Mouse (Mus musculus) WW6 (cell line): ENCODE measurements around the gene Plch1.
A peak's percentile ranks its signal among the peaks of the same experiment; 100 is the strongest.

Experiments
- DNase-seq: peaks from one replicate; pipeline ENCODE4 v3.0.0-alpha.2; 2013; ENCODE audit warnings: low read depth, low spot score

The Plch1 gene

DNA sequence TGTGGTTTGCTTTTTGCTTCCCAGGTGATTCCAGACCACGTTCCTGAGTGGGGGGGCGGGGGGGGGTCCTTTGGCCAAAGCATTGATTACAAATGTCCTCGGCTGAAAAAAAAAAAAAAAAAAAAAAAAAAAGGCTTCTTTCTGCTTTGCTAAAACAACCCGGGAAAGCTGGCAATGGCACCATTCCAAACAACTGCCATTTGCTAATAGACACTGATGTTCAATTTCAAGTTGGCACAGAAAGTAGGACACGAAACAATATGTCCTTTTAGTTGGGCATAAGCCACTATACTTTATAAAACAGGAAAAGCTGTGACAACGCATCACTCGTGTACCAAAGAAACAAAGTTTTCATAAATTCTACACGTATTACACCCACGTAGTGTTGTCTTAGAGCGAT is 36.6 kb downstream of the Plch1 start:
- DNase-seq, result no peak

DNA sequence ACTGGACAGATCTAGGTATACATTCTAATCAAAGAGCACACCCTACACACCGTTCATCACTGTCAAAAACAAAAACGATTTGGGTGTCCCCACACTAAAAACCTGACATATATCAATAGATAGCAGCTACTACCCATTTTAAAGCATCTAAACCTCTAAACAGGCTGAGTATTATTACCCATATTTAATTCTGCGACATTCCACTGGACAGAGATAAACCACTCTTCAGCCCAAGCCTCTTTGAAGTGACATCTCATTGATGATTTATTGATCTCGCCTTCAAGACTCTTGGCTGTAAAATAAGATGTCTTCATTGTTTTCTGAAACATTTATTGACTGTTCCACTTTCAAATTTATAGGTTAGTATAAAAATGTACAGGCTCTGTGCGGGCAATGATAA is 46.4 kb downstream of the Plch1 start:
- no peak for DNase-seq

DNA sequence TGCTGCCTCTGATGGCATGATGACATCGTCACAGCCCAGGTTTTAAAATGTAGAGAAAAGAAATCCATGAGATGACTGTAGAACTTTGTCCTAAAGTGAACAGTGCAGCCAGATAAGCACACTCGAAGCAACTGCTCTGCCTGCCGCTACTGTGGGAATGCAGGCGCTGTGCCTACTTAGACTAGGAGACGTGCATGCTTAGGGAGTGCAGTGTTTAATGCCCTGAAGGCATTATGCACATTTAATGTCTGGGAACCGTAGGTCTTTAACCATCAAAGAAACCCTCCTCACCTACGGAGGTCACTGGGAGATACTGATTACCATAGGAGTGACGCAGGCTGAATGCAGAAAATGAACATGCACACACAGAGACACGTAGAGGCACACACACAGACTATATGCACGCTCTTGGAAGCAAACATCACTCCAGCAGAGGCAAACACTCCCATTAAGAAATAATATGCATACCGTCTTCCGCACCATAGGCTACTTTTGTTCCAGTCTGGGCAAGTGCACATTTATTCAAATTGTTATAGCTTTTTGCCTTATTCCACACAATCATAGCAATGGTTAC is 48.1 kb downstream of the Plch1 start:
- no peak for DNase-seq

DNA sequence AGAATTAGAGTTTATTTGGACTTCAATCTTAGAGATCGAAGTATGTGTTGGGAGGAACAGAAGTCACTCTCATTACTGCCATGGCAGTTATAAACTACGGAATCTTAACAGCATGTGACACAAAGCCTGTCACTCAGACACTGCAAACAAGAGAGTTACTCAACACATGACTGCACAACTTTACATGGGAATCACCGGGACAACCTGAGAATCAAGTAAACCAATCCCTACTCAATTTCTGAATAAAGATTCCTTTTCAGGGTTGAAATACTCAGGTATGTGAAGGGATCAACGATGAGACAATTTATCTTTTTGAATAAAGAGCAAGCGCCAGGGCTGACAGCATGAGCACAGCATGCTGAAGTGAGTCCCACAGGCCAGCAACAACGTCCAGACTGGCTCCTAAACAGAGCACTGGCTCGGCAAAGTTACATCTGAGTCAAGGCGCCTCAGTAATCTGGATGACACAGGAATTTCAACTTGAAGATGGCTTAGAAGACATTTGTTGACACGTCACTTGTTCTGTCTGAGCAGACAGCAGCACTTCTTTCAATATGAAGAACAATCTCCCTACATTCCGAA is 49.4 kb downstream of the Plch1 start:
- no peak for DNase-seq

- no peak for DNase-seq
Observed at GRCm38 (mm10) chr3:63844141-63844540, 55.1 kb downstream of the Plch1 start.

- peak; percentile 38 for DNase-seq
Observed at GRCm38 (mm10) chr3:63842436-63842835, 56.8 kb downstream of the Plch1 start.

DNA sequence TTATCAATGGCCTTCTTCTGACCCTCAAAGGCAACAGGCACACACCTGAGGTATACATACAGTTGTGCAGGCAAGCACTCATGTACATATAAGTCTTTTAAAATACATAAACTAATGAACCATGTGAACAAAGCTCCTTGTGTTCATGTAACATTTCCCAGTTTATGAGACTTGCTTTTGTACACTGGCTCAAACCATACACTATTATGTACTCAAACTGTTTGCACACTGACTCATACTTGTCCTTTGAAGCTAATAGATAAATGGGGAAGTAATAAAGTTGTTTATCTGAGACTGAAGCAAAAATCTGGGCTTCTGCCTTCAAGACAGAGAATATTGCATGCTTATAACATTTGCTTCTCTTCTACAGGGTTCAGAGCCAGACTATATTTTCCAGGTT is 61.5 kb downstream of the Plch1 start:
- no peak for DNase-seq

DNA sequence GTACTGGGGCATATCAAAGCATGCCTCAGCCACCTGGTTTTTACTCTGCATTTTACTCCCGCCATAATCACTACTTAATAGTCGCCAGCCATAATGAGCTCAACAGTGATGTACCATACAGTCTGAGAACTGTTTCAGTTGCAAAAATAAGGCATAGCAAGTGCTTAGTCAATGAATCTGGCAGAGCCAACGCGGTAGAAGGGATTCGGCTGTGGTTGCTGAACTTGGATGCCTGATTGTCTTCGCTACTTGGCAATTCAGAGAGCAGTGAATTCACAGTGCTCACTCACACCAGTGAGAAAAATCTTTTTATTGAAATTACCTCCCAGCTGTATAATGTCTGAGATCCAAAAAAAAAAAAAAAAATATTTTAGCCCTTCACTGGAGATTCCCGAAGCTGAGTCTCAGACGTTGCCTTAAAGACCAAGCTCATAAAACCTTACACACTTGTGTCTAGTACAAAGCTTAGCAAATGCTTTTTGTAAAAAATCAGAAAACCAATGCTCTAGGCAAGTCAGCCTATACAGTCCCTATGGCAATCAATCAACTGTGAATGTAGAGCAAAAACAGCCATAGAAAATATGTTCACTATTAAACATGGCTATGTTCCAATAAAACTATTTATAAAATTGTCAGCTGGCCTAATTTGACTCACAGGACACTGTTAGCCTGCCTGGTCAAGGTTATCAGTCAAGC is 62.2 kb downstream of the Plch1 start:
- DNase-seq, result no peak

DNA sequence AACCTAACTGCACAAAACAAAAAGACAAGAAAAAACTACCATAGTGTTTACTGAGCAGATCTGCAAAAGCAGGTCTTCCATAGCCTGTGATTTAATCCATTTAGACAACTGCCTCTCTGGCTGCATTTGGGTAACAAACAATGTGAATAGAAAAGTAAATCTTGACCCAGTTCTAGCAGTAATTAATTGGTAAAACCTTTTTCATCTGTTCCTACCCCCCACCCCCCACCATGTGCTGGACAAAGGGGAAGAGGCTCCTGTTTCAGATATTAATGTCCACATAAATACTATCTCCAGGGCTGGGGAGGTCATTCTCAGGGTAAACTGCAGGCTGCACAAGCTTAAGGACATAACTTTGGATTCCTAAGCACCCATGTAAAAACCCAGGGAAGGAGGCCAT is 63.5 kb downstream of the Plch1 start:
- DNase-seq, result no peak

DNA sequence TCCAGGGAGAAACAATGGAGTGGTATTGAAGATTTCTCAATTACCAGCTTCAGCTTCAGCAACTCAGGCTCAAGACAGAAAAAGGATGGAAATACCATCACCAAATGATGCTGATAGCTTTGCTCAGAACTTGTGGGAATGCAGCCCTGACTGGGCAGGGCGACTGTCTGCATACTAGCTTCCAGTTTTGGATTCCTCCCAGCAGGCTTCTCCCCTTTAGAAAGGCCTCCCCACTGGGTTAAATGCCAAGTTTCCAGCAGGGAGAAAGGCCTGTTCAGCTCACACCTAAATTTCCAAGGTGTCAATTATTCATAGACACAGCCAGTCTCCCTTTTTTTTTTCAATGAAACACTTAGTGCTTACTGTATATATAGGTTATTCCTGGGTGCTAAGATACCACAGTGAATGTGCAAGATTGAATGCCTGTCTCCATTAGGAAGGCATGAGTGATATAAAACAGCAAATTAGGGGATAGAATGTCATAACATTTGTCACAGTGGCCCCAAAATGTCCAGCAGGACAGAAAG is 75.3 kb downstream of the Plch1 start:
- no peak for DNase-seq

- no peak for DNase-seq
Observed at GRCm38 (mm10) chr3:63822631-63823030, 76.6 kb downstream of the Plch1 start.

DNA sequence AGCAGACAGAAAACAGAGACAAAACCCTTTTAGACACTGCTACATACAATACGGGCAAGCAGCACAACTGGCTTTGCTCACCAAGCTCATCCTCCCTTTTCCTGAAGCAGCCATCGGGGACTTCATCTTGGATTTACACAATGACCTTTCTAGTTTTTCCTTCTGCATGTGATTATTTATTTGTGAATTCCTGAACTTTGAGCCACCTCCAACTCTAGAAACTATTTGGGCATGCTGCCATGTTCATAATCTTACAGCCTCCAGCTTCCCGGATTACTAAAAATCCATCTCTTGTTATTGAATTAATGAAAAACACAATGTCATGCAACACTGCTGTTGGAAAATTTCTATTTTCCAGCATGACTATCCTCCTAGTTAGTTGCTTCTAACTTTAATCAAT is 84.1 kb downstream of the Plch1 start:
- no peak for DNase-seq

DNA sequence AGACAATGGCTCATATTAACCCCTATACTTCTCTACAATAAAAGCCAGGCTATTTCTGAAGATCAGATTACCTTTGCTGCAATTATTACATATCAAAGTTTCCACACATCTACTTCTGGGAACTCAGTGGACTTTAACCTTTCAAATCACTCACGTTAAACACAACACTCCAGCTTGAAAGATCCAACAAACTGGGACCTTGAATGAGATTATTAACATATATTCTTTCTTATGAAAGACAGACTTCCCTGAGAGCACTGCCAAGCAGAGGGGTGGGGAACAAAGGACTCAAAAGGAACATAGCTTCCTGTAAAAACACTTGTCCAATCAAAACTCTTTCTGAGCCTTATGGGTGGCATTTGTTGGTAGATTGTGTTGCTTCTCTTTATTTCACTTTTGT is 85.1 kb downstream of the Plch1 start:
- no peak for DNase-seq

DNA sequence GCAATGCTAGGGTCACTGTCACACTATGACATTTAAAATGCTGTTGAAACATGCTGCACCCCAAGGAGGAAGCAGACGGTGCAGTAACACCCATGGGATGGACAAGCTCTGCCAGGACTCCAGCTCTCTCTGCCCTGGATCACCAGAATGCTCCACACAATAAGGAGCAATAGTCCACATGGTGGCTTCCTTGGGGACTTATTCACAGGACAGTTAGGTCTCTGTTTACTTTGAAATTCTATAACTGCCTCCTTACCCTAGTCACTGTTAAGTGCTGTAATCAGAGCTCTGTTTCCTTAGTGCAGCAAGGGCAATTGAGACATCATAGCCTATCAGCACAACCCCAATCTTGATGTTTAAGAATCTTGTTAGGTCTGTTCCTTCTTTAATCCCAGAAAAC is 92.4 kb downstream of the Plch1 start:
- no peak for DNase-seq

DNA sequence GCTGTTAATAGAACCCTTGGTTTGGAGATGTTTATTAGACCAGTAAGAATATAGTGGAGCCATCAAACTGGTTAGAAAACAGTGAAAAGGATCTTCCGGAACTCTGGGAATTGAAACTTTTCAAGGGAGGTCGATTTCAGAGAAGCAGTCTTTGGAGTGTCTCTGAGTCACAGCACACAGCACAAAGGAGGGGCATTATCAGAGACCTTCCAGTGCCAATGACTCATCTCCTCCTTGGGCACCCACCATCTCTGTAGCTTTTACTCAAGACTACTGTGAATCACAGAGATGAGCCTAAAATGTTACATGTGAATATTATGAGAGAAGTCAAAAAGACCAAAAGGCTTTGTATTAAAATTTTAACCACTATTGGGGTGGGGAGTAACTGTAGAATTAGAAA is 93.8 kb downstream of the Plch1 start:
- no peak for DNase-seq

DNA sequence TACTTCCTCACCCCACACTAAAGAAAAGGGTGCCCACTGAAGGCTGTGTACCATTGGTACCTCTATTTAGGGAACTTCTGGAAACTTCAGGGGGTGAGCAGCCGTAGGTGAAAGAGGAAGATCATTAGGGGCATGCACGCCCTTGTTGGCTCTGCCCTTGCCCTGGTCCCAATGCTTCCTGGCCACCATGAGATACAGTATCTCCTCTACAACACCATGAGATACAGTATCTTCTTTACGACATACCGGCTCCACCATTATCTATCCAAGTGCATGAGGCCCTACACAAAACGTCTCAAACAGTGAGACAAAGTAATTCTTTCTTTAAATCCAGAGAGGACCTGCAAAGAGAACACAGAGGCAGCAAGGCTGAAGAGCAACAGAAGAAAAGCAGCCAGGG is 98.6 kb downstream of the Plch1 start:
- DNase-seq, result no peak

DNA sequence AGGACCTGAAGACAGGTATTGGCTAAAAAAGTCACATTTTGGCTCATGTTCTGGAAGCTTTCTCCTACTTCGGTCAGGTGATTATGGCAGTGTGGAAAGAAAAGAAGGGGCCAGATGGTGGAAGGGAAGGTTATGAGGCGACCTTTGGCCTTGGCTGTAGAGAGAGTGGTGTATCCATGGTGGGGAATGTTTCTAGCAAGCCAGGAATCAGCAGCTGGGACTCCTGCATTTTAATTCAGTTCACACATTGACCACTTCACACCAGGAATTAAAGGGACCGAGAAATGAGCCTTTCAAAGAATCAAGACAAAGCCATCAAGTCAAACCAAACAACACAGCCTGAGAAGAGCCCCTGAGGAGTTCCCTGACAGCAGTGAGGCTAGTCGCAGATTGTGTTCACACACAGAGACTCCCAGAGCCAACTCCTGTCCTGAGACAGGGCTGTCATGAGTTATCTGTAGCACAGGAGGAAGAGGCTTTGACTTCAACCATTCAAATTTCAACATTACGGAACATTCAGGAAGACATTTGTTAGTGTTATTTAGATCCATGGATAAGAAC is 112.4 kb downstream of the Plch1 start:
- no peak for DNase-seq

- no peak for DNase-seq
Observed at GRCm38 (mm10) chr3:63772617-63773305, 126.5 kb downstream of the Plch1 start.

GRCm38 (mm10) chr3:63760821-63761220 is 138.5 kb downstream of the Plch1 start:
- no peak for DNase-seq

GRCm38 (mm10) chr3:63740073-63740472 is 159.2 kb downstream of the Plch1 start:
- no peak for DNase-seq

DNA sequence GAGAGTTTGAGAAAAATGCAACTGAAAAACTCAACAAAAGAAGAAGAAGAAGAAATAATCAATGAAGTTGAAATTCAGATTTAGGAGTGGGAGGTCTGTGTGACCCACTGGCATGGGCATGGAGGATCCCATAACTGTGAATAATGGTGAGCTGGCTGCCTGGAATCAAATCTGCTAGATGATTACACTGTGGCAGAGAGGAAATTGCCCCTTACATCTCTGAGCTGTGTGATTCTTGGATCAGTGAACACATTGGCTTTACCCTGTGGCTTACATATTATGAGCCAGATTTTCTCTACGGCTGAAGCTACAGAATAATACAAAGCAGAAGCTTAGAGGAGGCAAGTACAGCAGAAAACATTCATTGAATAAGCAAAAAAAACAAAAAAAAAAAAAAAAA is 170.9 kb downstream of the Plch1 start:
- no peak for DNase-seq

DNA sequence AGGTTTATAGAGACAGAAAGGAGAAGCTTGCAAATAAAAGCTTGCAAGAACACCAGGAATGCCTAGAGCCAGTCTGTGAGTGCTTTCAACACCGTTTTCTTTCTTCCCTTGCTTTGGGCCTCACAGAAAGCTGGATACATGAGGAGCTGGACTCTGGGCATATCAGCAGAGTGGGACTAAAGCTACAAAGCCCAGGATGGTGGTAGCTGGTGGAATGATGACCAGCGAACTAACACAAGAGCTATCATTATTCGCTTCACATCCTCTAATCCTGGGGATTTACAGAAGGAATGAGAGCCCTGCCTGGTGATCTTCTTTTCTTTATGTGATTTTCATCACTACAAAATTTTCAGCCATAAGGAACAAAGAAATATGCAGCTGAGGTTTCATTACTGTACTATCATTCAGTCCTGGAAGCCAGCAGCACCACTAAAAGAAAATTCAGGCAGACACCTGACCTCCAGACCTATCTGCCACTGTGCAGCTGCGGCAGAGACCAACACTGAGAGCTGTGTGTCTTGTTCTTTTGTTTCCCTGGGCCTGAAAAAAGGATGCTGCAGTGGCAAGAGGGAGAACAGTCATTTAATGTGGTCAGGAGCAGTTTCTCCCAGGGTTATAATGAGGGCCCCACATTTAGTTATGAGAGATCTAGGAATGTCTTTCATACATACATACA is 172.5 kb downstream of the Plch1 start:
- DNase-seq, result no peak
